Mouse (Mus musculus) midbrain, embryonic 14.5 days (tissue): ENCODE measurements around the gene Pcnx3. TPM values are rescaled to one million over a fixed set of nuclear protein-coding genes. Genes with fewer than 3 reads are reported as not detected.
A peak's percentile ranks its signal among the peaks of the same experiment; 100 is the strongest.

Experiments
- ATAC-seq: fragments of 200-750 bp; cut with Nextera tagmentation; 2 replicates; pipeline ENCODE4 v1.8.0; 2017; ENCODE audit warnings: moderate number of reproducible peaks, moderate library complexity; ENCODE audit not compliant: low FRiP score, low TSS enrichment
- DNase-seq: peaks from one replicate; pipeline ENCODE4 v3.0.0-alpha.2; 2015
- H3K27ac ChIP-seq: fragments of 300-500 bp; sonication (generic); replicated peaks from 2 replicates; pipeline ENCODE4 v1.5.1; 2014; ENCODE audit warnings: mild to moderate bottlenecking, low read depth, low read length, moderate library complexity
- H3K27me3 ChIP-seq: fragments of 300-500 bp; sonication (generic); 2 replicates; pipeline ENCODE4 v1.6.1; 2014; ENCODE audit warnings: low read length, control low read depth, mixed read lengths; ENCODE audit not compliant: control insufficient read depth, insufficient read depth
- H3K36me3 ChIP-seq: fragments of 300-500 bp; sonication (generic); 2 replicates; pipeline ENCODE4 v1.6.1; 2014; ENCODE audit warnings: low read length, control low read depth; ENCODE audit not compliant: control insufficient read depth, insufficient read depth
- H3K4me1 ChIP-seq: fragments of 300-500 bp; sonication (generic); 2 replicates; pipeline ENCODE4 v1.6.1; 2014; ENCODE audit warnings: mild to moderate bottlenecking, antibody characterized with exemption, low read length, control low read depth; ENCODE audit not compliant: control insufficient read depth, insufficient read depth
- H3K4me2 ChIP-seq: fragments of 300-500 bp; sonication (generic); 2 replicates; pipeline ENCODE4 v1.6.1; 2014; ENCODE audit warnings: mild to moderate bottlenecking, low read length, moderate library complexity
- H3K4me3 ChIP-seq: fragments of 300-500 bp; sonication (generic); replicated peaks from 2 replicates; pipeline ENCODE4 v1.5.1; 2014; ENCODE audit warnings: low read depth, low read length
- H3K9ac ChIP-seq: fragments of 300-500 bp; sonication (generic); replicated peaks from 2 replicates; pipeline ENCODE4 v1.6.1; 2014; ENCODE audit warnings: mild to moderate bottlenecking, low read length, moderate library complexity
- H3K9me3 ChIP-seq: fragments of 300-500 bp; sonication (generic); 2 replicates; pipeline ENCODE4 v1.6.1; 2016; ENCODE audit warnings: low read length, control low read depth, mixed read lengths; ENCODE audit not compliant: control insufficient read depth
- WGBS: fragments of 180-500 bp; shearing (Covaris S2); extraction: QIAGEN DNeasy Blood & Tissue Kit; methylation state at CpG from one replicate; pipeline ENCODE4 v1.1.7; 2014; 5-methylcytosine and 5-hydroxymethylcytosine counted together
- polyA plus RNA-seq: library from polyadenylated mRNA; unstranded; fragments of >200 nt; fragmentation: Nextera tagmentation; extraction: Ambion mirVana; gene quantifications from 2 replicates; pipeline ENCODE4 v1.2.1, GENCODE M21; 2014

The Pcnx3 gene
- polyA plus RNA-seq, 1 experiment from 2014 or later, result 33.6 TPM

DNA sequence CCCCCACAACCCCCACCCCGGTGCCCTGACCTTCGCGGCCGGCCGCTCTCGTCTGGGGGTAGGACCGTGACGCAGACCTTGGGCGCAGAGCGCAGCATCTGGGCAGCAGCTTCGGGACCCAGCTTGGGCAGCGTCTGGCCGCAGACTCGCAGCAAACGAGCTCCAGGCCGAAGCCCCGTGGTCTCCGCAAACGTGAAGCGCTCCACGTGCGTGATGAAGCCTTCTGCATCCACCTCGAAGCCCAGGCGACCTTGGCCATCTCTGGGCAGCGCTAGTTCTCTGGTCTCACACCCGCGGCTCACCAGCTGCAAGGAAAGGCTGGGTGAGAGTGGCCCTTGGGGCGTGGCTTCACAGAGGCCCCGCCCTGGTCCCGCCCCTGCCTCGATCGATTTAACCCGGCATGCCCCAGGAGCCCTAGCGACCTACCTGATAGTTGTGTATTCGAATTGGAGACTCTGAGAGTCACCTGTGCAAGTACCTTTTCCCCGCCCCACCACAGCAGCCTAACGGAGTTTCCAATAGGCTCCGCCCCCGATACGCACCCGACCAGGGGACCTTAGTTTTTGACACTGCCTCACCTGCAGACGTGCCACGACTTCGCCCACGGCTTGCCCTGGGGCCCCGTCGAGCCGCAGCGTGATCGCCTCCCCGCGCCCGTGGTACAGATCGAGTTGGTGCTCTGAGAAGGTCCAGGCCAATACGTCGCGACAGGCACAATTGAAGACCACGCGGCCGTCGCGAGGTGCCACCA, 34.6 kb downstream of the Pcnx3 start:
- ATAC-seq, result peak; percentile 66; the same call in 1 of the 2 replicates
- WGBS, result 3% methylated on average over 62 of the region's 62 CpGs
- Histone ChIP-seq H3K27me3 (peaks cover 28% of the 10 kb centered on the region), H3K27ac (no peak overlapping the region), H3K4me3 (peak overlapping the region; percentile 36), H3K9ac (peak overlapping the region; percentile 44), H3K9me3 (no peaks in the 10 kb centered on the region), H3K4me2 (peak overlapping the region; percentile 65), H3K36me3 (0 out of 2 replicates have a peak, but pooled peaks cover 5% of the 10 kb centered on the region), H3K4me1 (peaks cover 10% of the 10 kb centered on the region)
- peak; percentile 68 for DNase-seq

- WGBS, result 76% methylated on average over 6 of the region's 6 CpGs
- Histone ChIP-seq H3K9me3 (no peaks in the 10 kb centered on the region), H3K4me1 (peaks cover 23% of the 10 kb centered on the region), H3K4me3 (no peak overlapping the region), H3K9ac (no peak overlapping the region; the same call in 1 of the 2 replicates), H3K36me3 (peaks cover 14% of the 10 kb centered on the region), H3K4me2 (no peak overlapping the region), H3K27me3 (peaks cover 28% of the 10 kb centered on the region), H3K27ac (no peak overlapping the region)
- ATAC-seq (no peak), DNase-seq (no peak)
These were observed 36.1 kb downstream of the Pcnx3 start for GRCm38 (mm10) chr19:5652570-5652969.

- H3K4me3 ChIP-seq, result no peak overlapping the region
- H3K4me1 ChIP-seq, result peaks cover 24% of the 10 kb centered on the region
- H3K27me3 ChIP-seq, result peaks cover 28% of the 10 kb centered on the region
- 61% methylated on average over 13 of the region's 13 CpGs for WGBS
- peaks cover 23% of the 10 kb centered on the region for H3K36me3 ChIP-seq
- H3K27ac ChIP-seq, result no peak overlapping the region
- H3K4me2 ChIP-seq, result no peak overlapping the region
- H3K9ac ChIP-seq, result no peak overlapping the region
- H3K9me3 ChIP-seq, result no peaks in the 10 kb centered on the region
- no peak for ATAC-seq
- no peak for DNase-seq
These were observed 37.0 kb downstream of the Pcnx3 start for GRCm38 (mm10) chr19:5651502-5652274.

DNA sequence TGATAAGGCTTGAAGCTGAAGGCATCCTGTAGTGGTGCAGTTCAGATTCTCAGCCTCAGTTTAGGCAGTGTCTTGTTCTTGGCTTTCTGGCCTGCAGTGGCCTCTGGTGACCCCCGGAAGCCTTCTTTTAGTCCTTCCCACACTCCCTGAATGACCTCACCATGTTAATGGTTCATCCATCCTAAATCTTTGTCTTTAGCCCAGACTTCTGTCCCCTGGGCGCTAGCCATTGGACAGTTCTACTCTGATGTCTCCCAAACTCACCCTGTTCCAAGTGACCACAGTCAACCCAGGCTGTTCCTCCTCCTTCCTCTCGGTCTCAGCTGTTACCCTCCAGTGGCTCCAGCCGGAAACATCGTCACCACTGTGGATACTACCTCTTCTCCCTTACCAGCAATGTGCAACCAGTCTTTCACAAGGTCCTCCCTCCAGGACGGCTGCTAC, 39.4 kb downstream of the Pcnx3 start:
- peak overlapping the region; percentile 27 for H3K4me3 ChIP-seq
- no peak for ATAC-seq
- H3K9me3 ChIP-seq, result no peaks in the 10 kb centered on the region

GRCm38 (mm10) chr19:5648401-5649297, 40.1 kb downstream of the Pcnx3 start:
- peaks cover 14% of the 10 kb centered on the region for H3K4me1 ChIP-seq
- H3K4me2 ChIP-seq, result peak overlapping the region; percentile 58
- peaks cover 5% of the 10 kb centered on the region for H3K27me3 ChIP-seq
- peaks cover 53% of the 10 kb centered on the region for H3K36me3 ChIP-seq
- DNase-seq (peak; percentile 89), ATAC-seq (peak; percentile 85)
- WGBS, result 14% methylated on average over 26 of the region's 26 CpGs
- H3K4me3 ChIP-seq, result peak overlapping the region; percentile 27
- H3K9me3 ChIP-seq, result no peaks in the 10 kb centered on the region
- peak overlapping the region; percentile 43; the same call in 1 of the 2 replicates for H3K9ac ChIP-seq
- H3K27ac ChIP-seq, result peak overlapping the region; percentile 78

More for the DNA sequence above, 39.4 kb downstream of the Pcnx3 start:
- 72% methylated on average over 6 of the region's 6 CpGs for WGBS
- Histone ChIP-seq H3K27me3 (peaks cover 10% of the 10 kb centered on the region), H3K9ac (peak overlapping the region; percentile 43; the same call in 1 of the 2 replicates), H3K4me2 (peak overlapping the region; percentile 58), H3K36me3 (peaks cover 47% of the 10 kb centered on the region), H3K4me1 (peaks cover 18% of the 10 kb centered on the region), H3K27ac (peak overlapping the region; percentile 78)
- no peak for DNase-seq

DNA sequence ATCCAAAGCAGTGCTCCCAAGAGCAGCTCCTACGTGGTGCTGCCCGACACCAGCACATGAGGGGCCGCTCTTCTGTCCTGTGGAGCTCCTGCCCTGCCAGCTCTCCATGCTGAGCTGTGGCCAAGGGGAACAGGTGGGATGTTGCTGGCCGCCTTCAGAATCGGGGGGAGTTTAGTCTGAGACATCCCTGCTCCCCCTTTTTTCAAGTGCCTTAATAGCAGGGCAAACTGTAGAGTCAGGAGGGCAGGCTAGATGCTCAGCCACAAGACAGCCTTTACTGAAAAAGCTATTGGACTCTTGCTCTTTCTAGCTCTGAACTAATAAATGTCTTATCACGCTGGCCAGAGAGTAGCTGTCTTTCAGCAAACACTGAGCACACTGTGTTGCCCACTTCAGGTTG, 40.9 kb downstream of the Pcnx3 start:
- Histone ChIP-seq H3K4me2 (no peak overlapping the region), H3K27ac (peak overlapping the region; percentile 78), H3K27me3 (0 out of 2 replicates have a peak, but pooled peaks cover 2% of the 10 kb centered on the region), H3K9me3 (no peaks in the 10 kb centered on the region), H3K36me3 (peaks cover 61% of the 10 kb centered on the region), H3K9ac (no peak overlapping the region), H3K4me3 (no peak overlapping the region), H3K4me1 (peaks cover 14% of the 10 kb centered on the region)
- no peak for DNase-seq
- WGBS, result 96% methylated on average over 6 of the region's 6 CpGs
- no peak for ATAC-seq

DNA sequence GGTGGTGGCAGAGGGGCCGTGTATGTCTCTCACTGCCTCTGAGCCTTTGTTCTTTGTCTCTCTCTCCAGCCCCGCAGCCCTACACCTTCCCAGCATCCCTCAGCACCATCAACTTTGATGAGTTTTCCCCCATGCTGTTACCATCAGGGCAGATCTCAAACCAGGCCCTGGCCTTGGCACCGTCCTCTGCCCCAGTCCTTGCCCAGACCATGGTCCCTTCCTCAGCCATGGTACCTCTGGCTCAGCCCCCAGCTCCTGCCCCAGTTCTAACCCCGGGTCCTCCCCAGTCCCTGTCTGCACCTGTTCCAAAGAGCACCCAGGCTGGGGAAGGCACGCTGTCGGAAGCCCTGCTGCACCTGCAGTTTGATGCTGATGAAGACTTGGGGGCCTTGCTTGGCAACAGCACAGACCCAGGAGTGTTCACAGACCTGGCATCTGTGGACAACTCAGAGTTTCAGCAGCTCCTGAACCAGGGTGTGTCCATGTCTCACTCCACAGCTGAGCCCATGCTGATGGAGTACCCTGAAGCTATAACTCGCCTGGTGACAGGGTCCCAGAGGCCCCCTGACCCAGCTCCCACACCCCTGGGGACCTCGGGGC, 41.9 kb downstream of the Pcnx3 start:
- no peak overlapping the region for H3K4me2 ChIP-seq
- H3K9me3 ChIP-seq, result no peaks in the 10 kb centered on the region
- peaks cover 14% of the 10 kb centered on the region for H3K4me1 ChIP-seq
- peaks cover 71% of the 10 kb centered on the region for H3K36me3 ChIP-seq
- no peak for ATAC-seq
- no peaks in the 10 kb centered on the region for H3K27me3 ChIP-seq
- no peak overlapping the region for H3K27ac ChIP-seq
- H3K9ac ChIP-seq, result no peak overlapping the region
- no peak overlapping the region for H3K4me3 ChIP-seq
- DNase-seq, result no peak
- WGBS, result 94% methylated on average over 8 of the region's 8 CpGs

- H3K9ac ChIP-seq, result no peak overlapping the region
- H3K36me3 ChIP-seq, result peaks cover 81% of the 10 kb centered on the region
- WGBS, result 94% methylated on average over 9 of the region's 9 CpGs
- peaks cover 14% of the 10 kb centered on the region for H3K4me1 ChIP-seq
- no peaks in the 10 kb centered on the region for H3K9me3 ChIP-seq
- no peak overlapping the region for H3K27ac ChIP-seq
- H3K4me2 ChIP-seq, result no peak overlapping the region
- H3K27me3 ChIP-seq, result no peaks in the 10 kb centered on the region
- ATAC-seq, result no peak
- no peak overlapping the region for H3K4me3 ChIP-seq
- no peak for DNase-seq
These were observed 43.4 kb downstream of the Pcnx3 start for GRCm38 (mm10) chr19:5645280-5645679.
